Mouse (Mus musculus): ENCODE results near the gene 1700030J22Rik. TPM values are rescaled to one million over a fixed set of nuclear protein-coding genes. Genes with fewer than 3 reads are reported as not detected.

Gene 1700030J22Rik
- polyA plus RNA-seq, 1 experiment from 2014 or later: 8.0 TPM

DNA sequence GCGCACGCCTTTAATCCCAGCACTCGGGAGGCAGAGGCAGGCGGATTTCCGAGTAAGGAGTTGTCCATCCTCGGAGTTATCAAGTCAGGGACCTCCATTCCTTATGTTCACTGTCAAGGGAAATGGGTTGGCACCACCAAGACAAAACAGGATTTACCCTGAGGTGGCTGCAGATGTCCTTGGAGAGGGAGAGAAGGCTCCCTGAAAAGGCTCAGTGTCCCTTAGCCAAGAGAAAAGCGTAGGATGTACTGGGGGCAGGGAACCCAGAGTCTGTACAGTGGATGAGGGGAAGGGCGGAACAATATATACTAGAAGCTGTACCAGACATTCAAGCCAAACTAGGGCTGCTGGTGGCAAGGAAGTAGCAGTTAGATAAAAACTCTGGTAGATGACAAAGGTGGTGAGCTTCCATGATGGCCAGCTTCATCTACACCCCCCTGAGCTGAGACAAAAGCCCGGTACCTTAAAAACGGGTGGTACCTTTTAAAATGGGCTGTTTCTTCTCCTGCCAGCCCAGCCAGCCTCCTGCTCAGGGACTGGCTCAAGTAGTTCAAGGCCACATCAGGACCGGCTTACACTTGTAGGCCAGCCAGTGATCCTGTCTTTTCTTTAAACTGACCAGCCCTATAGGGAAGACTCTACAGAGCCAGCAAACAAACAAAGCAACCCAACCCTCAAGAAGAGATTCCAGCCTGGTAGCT lies 15.4 kb upstream of the 1700030J22Rik start:
- Histone ChIP-seq H3K9me3 (ENCODE audit: control insufficient read depth, low read length) (no peaks in the 10 kb centered on the region), H3K36me3 (ENCODE audit: control insufficient read depth, insufficient read depth, low read length) (no peaks in the 10 kb centered on the region), H3K4me1 (ENCODE audit: control insufficient read depth, insufficient read depth, low read depth, low read length) (peaks cover 8% of the 10 kb centered on the region), H3K27ac (ENCODE audit: low read depth, low read length) (no peak overlapping the region), H3K27me3 (replicated peaks; ENCODE audit: control insufficient read depth, insufficient read depth, low read length) (no peaks in the 10 kb centered on the region), H3K4me3 (ENCODE audit: low read length) (peak overlapping the region; percentile 70), H3K4me2 (ENCODE audit: low read length) (peak overlapping the region; percentile 73), H3K9ac (ENCODE audit: low read depth, low read length) (peak overlapping the region; percentile 56)
- ATAC-seq: no peak
- WGBS: 70% methylated on average over 11 of the region's 11 CpGs

DNA sequence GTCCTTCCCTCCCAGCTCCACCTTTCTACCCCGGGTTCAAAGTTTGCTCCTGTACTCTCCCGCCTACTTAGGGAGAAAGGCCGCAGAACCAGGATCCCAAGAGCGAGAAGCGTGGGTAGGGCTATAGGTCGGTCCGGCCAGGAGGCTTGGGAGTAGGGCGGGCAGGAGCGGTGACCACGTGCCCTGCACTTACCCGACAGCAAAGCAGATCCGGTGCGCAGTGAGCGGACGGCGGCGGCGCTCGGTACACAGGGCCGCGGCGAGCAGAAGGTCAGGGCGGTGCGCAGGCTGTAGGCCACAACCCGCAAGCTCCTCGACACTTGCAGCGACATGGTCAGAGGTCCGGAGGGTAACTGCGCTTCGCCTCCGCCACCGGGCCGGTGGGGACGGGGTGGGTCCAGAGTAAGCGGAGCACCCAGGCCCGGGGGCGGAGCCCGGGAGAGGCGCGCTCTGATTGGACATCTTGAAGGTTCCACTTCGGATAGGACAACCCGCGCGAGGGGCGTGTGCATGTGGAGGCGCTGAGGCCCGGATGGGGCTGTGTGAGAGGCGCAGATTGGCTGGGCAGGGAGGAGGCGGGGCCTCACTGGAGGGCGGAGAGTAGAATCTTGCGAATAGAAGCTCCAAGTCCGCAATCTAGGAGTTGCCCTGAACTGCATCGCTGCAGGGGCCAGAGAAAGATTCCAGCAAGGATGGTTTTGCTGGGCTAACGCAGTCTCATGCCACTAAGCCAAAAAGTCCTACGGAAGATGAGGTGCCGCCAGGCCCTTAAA lies 14.5 kb upstream of the 1700030J22Rik start, which contains the start of gene Gcsh:
Gene Gcsh (minus strand): TSS at position 443 of the 773 bp plus-strand sequence.
- WGBS: under 1% methylated on average over 56 of the region's 56 CpGs

DNA sequence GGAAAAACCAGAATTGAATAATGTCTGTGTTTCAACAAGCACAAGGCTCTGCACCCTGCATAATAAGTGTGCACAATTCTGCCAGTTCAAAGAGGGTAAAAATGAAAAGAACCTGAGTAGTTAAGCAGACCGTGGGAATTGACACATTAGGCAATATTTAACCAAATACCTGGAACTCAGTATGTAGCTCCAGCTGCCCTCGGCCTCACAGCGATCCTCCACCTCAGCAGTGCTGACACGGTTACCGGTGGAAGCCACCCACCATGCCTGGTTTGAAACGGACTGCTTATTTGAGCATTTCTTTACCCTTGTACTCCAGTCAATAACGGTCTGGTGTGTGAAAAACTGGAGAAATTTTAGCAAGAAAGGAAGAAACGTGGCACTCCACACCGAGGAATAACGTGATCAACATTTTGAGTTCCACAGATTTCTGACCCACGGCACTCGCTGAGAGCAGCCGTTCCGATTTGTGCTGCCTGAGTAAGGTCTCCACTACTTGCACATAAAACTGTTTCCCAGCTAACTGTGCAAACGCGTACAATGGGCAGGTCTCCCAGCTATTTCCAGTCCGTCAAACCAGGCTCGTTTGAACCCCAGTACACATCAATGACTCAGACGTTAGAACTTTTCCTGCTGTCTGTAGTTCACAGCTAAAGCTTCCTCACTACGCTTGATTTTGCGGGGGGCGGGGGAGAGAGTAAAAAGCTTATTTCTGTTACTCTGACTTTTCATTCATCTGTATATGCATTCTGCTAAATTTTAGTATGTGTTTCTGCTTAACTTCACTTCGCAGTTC lies 13.6 kb upstream of the 1700030J22Rik start:
- 9% methylated on average over 23 of the region's 23 CpGs for WGBS

More for the DNA sequence above, 14.5 kb upstream of the 1700030J22Rik start, which contains the start of gene Gcsh:
- Histone ChIP-seq H3K4me3 (ENCODE audit: low read length) (peak within 1 kb of the TSS; percentile 70), H3K4me2 (ENCODE audit: low read length) (peak within 1 kb of the TSS; percentile 73), H3K27ac (ENCODE audit: low read depth, low read length) (peak within 1 kb of the TSS; percentile 46; the same call in 1 of the 2 replicates), H3K36me3 (ENCODE audit: control insufficient read depth, insufficient read depth, low read length) (no peaks in the 10 kb centered on the region), H3K9me3 (ENCODE audit: control insufficient read depth, low read length) (no peaks in the 10 kb centered on the region), H3K9ac (ENCODE audit: low read depth, low read length) (peak within 1 kb of the TSS; percentile 74), H3K27me3 (replicated peaks; ENCODE audit: control insufficient read depth, insufficient read depth, low read length) (no peaks in the 10 kb centered on the region), H3K4me1 (ENCODE audit: control insufficient read depth, insufficient read depth, low read depth, low read length) (peaks cover 8% of the 10 kb centered on the region)
- ATAC-seq: peak; percentile 100

DNA sequence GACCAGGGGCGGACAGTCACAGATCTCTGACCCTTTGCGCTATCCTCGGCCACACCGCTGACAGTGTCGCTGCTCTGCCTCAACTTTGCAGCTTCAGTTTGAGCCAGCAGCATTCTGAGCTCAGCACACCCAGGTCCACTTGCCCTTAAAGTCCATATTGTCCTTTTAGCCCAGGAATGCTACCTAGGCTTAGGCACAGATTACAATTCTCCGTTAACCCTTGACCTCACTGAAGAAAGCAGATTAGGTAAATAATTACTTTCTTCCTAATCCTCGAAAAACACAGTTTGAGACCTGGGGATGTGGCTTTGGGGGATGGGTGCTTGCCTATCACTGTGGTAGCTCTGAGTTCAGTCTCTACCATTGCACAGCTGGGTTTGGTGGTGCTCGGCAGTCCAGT lies 12.5 kb upstream of the 1700030J22Rik start:
- ATAC-seq: no peak
- H3K9me3 ChIP-seq (ENCODE audit: control insufficient read depth, low read length): no peaks in the 10 kb centered on the region
- WGBS: 91% methylated on average over 8 of the region's 8 CpGs

More for the DNA sequence above, 13.6 kb upstream of the 1700030J22Rik start:
- Histone ChIP-seq H3K36me3 (ENCODE audit: control insufficient read depth, insufficient read depth, low read length) (no peaks in the 10 kb centered on the region), H3K9me3 (ENCODE audit: control insufficient read depth, low read length) (no peaks in the 10 kb centered on the region), H3K27ac (ENCODE audit: low read depth, low read length) (no peak overlapping the region), H3K27me3 (replicated peaks; ENCODE audit: control insufficient read depth, insufficient read depth, low read length) (no peaks in the 10 kb centered on the region), H3K4me3 (ENCODE audit: low read length) (peak overlapping the region; percentile 70), H3K4me1 (ENCODE audit: control insufficient read depth, insufficient read depth, low read depth, low read length) (peaks cover 8% of the 10 kb centered on the region), H3K4me2 (ENCODE audit: low read length) (peak overlapping the region; percentile 73), H3K9ac (ENCODE audit: low read depth, low read length) (peak overlapping the region; percentile 74)
- ATAC-seq: no peak

DNA sequence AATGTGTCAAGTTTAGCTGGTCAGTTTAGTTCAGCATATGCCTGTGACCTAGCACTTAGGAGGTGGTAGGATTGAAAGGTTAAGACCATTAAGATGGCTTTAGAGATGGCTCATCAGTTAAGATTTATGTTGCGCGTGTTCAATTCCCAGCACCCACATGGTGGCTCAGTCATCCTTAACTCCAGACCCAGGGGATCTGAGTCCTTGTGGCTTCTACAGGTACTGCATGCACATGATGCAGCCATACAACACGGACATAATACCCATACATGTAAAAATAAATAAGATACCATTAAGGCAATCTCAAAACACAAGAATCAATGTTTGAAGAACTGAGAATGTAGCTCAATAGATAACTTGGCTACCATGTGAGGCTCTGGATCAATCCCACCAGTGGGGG lies 11.1 kb upstream of the 1700030J22Rik start:
- no peak overlapping the region for H3K27ac ChIP-seq (ENCODE audit: low read depth, low read length)
- H3K4me3 ChIP-seq (ENCODE audit: low read length): no peak overlapping the region
- H3K36me3 ChIP-seq (ENCODE audit: control insufficient read depth, insufficient read depth, low read length): peaks cover 2% of the 10 kb centered on the region; the same call in 1 of the 2 replicates
- H3K4me1 ChIP-seq (ENCODE audit: control insufficient read depth, insufficient read depth, low read depth, low read length): peaks cover 8% of the 10 kb centered on the region
- no peak overlapping the region for H3K4me2 ChIP-seq (ENCODE audit: low read length)
- H3K27me3 ChIP-seq (replicated peaks; ENCODE audit: control insufficient read depth, insufficient read depth, low read length): no peaks in the 10 kb centered on the region
- WGBS: 99% methylated on average over 3 of the region's 3 CpGs
- H3K9me3 ChIP-seq (ENCODE audit: control insufficient read depth, low read length): no peaks in the 10 kb centered on the region
- no peak for ATAC-seq
- H3K9ac ChIP-seq (ENCODE audit: low read depth, low read length): no peak overlapping the region

More for the DNA sequence above, 12.5 kb upstream of the 1700030J22Rik start:
- Histone ChIP-seq H3K4me3 (ENCODE audit: low read length) (no peak overlapping the region), H3K27ac (ENCODE audit: low read depth, low read length) (no peak overlapping the region), H3K36me3 (ENCODE audit: control insufficient read depth, insufficient read depth, low read length) (peaks cover 2% of the 10 kb centered on the region; the same call in 1 of the 2 replicates), H3K9ac (ENCODE audit: low read depth, low read length) (no peak overlapping the region), H3K27me3 (replicated peaks; ENCODE audit: control insufficient read depth, insufficient read depth, low read length) (no peaks in the 10 kb centered on the region), H3K4me1 (ENCODE audit: control insufficient read depth, insufficient read depth, low read depth, low read length) (peaks cover 8% of the 10 kb centered on the region), H3K4me2 (ENCODE audit: low read length) (no peak overlapping the region)

DNA sequence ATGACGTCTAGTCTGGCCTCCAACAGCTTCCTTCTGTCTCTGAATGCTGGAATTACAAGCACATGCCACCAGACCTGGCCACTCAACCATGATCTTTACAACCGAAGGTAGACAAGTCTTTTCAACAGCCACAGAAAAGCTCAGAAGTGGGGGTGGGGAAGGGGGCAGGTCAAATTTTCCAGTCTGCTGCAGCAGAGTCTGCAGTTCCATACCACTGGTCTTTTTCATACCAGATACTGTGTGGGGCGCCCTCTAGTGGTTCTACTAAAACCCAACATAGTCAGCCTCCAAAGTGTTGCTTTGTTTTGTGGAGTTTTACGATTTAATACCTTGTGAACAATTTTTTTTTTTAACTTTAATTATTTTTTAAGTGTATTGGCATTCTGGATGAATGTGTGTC lies 1.4 kb upstream of the 1700030J22Rik start:
- ATAC-seq: no peak
- Histone ChIP-seq H3K4me1 (ENCODE audit: control insufficient read depth, insufficient read depth, low read depth, low read length) (peaks cover 11% of the 10 kb centered on the region), H3K4me3 (ENCODE audit: low read length) (no peak overlapping the region), H3K9me3 (ENCODE audit: control insufficient read depth, low read length) (no peaks in the 10 kb centered on the region), H3K9ac (ENCODE audit: low read depth, low read length) (no peak overlapping the region), H3K27me3 (replicated peaks; ENCODE audit: control insufficient read depth, insufficient read depth, low read length) (no peaks in the 10 kb centered on the region), H3K4me2 (ENCODE audit: low read length) (no peak overlapping the region), H3K27ac (ENCODE audit: low read depth, low read length) (no peak overlapping the region), H3K36me3 (ENCODE audit: control insufficient read depth, insufficient read depth, low read length) (0 out of 2 replicates have a peak, but pooled peaks cover 6% of the 10 kb centered on the region)
- 12% methylated on average over 4 of the region's 4 CpGs for WGBS

DNA sequence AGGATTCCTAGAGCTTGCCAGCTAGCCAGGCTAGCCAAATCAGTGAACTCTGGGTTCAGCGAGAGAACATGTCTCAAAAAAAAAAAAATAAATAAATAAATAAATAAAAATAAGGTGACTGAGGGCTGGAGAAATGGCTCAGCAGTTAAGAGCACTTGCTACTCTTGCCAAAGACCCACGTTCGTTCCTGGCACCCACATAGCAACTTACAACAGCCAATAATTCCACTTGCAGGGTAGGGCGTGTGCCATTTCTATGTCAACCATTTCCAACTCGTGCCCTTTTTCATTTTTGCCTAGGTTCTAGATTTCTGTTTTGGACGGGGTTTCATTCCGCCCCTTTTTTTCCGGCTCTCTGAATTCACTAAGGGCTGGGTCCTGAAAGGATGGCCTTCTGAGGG lies 707 bp downstream of the 1700030J22Rik start:
- Histone ChIP-seq H3K9ac (ENCODE audit: low read depth, low read length) (peak overlapping the region; percentile 74), H3K36me3 (ENCODE audit: control insufficient read depth, insufficient read depth, low read length) (0 out of 2 replicates have a peak, but pooled peaks cover 3% of the 10 kb centered on the region), H3K9me3 (ENCODE audit: control insufficient read depth, low read length) (no peaks in the 10 kb centered on the region), H3K4me2 (ENCODE audit: low read length) (peak overlapping the region; percentile 86), H3K4me3 (ENCODE audit: low read length) (peak overlapping the region; percentile 95), H3K27me3 (replicated peaks; ENCODE audit: control insufficient read depth, insufficient read depth, low read length) (no peaks in the 10 kb centered on the region), H3K27ac (ENCODE audit: low read depth, low read length) (peak overlapping the region; percentile 81), H3K4me1 (ENCODE audit: control insufficient read depth, insufficient read depth, low read depth, low read length) (peaks cover 11% of the 10 kb centered on the region)
- WGBS: 33% methylated on average over 8 of the region's 8 CpGs
- ATAC-seq: no peak; the same call in 1 of the 2 replicates

DNA sequence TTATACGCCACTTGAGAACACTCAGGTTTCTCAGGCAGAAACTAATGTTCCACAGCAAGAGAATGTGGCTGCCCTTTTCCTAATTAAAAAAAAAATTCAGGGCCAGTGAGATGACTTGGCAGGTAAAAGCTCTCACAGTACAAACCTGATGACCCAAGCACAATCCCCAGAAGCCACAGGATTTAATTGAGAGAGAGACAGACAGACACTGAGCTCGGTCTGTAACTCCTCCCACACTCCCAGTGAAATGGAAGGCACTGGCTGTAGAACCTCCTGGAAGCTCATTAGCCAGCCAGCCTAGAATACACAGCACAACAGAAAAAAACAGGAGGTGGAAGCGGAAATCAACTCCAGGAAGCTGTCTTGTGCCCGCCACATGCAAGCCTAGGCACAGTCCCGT lies 3.2 kb downstream of the 1700030J22Rik start:
- Histone ChIP-seq H3K9ac (ENCODE audit: low read depth, low read length) (no peak overlapping the region), H3K9me3 (ENCODE audit: control insufficient read depth, low read length) (no peaks in the 10 kb centered on the region), H3K4me3 (ENCODE audit: low read length) (no peak overlapping the region), H3K4me1 (ENCODE audit: control insufficient read depth, insufficient read depth, low read depth, low read length) (peaks cover 11% of the 10 kb centered on the region), H3K27me3 (replicated peaks; ENCODE audit: control insufficient read depth, insufficient read depth, low read length) (no peaks in the 10 kb centered on the region), H3K36me3 (ENCODE audit: control insufficient read depth, insufficient read depth, low read length) (peaks cover 5% of the 10 kb centered on the region; the same call in 1 of the 2 replicates), H3K4me2 (ENCODE audit: low read length) (no peak overlapping the region), H3K27ac (ENCODE audit: low read depth, low read length) (no peak overlapping the region)
- ATAC-seq: no peak
- 70% methylated on average over 5 of the region's 5 CpGs for WGBS

All from hindbrain, embryonic 16.5 days (tissue).